Mouse (Mus musculus) gonadal fat pad, adult 2 months (tissue): ENCODE data around the gene Atp5k. TPM values are rescaled to one million over a fixed set of nuclear protein-coding genes. Genes with fewer than 3 reads are reported as not detected.

Experiments
- DNase-seq: peaks from one replicate; pipeline ENCODE4 v3.0.0-alpha.2; 2012; ENCODE audit warnings: low read depth
- polyA plus RNA-seq: library from polyadenylated mRNA; depleted of rRNA; stranded (reverse); fragments of >200 nt; gene quantifications from 2 replicates; pipeline ENCODE4 v1.2.3, GENCODE M21; 2012; rRNA removed

Atp5k gene
- 45.6 and 59.4 TPM in 2 replicates for polyA plus RNA-seq

- DNase-seq, result peak; percentile 55
Observed at GRCm38 (mm10) chr5:108433804-108434587, at the start of gene Atp5k. Gene Atp5k (minus strand): TSS chr5:108434448.

DNA sequence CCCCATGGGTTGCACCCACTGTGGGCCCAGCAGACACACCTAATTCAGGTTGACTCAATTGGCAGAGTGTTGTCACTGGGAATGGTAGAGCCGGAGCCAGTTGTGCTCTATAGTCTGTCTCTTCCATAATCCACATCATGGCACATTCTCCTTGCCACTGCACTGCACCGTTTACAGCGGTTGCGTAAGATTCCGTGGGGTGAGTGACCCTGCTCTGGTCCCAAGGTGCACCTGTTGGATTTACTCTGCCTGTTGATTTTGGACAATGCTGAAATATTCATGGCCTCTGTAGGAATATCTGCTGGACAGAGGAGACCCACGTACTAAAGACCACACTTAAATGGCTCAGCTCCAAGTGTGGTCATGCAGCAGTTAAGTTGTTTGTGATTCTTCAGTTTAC is 48.8 kb upstream of the Atp5k start:
- no peak for DNase-seq

DNA sequence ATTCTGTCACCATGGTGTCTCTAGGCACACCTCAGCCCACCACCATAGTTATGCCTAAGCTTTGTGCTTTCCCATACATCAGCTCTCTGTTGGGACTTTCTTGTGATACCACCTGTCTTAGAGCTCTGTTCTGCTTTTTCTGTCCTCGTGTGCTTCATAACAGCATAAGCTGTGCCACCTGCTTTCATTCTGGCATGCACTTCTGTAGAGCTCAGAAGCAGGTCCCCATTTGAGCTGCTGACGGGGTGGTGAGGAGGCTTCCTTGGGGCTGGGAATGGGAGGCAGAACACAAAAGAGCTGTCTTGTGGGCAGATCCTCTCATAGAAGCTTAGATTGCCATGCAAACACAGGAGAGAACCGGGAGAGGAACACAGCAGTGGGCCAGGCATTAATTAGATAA is 41.7 kb upstream of the Atp5k start:
- DNase-seq, result no peak

GRCm38 (mm10) chr5:108473737-108474136 is 39.5 kb upstream of the Atp5k start:
- no peak for DNase-seq

GRCm38 (mm10) chr5:108469617-108470016 is 35.4 kb upstream of the Atp5k start:
- no peak for DNase-seq

- no peak for DNase-seq
Observed at GRCm38 (mm10) chr5:108466647-108467046, 32.4 kb upstream of the Atp5k start.

- no peak for DNase-seq
Observed at GRCm38 (mm10) chr5:108465131-108465891, 31.1 kb upstream of the Atp5k start.

DNA sequence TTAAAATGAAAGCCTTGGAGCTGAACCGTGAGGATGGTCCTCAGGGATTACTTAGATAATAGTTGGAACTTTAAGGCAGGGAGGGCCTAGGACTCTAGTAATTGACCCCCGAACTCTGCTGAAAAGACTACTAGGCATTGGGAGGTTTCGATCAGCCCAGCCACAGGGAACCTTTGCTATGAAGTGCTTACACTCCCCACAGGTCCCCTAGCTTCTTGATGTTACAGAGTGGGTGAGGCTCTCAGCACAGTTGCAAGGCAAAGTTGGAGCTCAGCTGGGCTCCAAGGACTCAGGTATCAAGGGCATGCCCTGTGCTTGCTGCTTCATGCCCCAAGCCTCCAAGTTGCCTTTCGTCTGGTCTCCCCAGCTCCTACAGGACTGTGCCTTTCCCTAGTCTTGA is 28.2 kb upstream of the Atp5k start:
- no peak for DNase-seq

GRCm38 (mm10) chr5:108461082-108462065 is 27.1 kb upstream of the Atp5k start, which contains the start of gene Pcgf3:
Gene Pcgf3 (plus strand): TSS chr5:108461232.
- no peak for DNase-seq

DNA sequence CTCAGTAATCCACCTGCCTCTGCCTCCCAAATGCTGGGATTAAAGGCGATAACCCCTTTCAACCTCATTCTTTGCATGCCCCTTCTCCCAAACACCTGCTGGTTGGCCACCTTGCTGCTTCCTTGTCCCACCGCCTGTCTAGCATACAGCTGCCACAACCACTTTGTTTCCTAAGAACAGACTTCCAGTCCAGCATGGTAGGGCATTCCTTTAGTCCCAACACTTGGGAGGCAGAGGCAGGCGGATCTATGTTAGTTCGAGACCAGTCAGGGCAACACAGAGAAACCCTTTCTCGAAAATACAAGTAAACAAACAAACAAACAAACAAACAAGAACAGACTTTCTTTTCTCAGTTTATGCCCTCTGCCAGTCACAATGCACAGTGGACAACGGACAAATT is 26.2 kb upstream of the Atp5k start:
- no peak for DNase-seq

DNA sequence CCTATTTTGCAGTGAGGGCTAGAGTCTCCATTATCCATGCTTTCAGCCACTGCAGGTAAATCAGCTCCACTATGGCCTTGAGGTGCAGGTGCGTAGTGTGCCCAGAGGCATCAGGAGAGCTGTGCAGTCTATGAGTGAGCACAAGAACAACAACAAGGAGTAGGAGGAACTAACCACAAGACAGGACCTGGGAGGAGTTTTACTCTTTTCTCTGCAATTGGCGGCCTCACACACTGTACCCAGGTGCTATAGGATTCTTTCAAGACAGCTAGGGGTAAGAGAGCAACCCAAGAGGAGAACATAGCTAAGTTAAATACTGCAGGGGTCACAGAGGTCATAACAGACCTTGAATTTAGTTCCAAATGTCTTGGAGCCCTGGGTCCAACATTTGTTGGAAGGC is 24.5 kb upstream of the Atp5k start:
- no peak for DNase-seq

GRCm38 (mm10) chr5:108454094-108454493 is 19.8 kb upstream of the Atp5k start:
- no peak for DNase-seq

- DNase-seq, result no peak
Observed at GRCm38 (mm10) chr5:108452422-108452821, 18.2 kb upstream of the Atp5k start.

- DNase-seq, result no peak
Observed at GRCm38 (mm10) chr5:108451611-108452010, 17.4 kb upstream of the Atp5k start.

DNA sequence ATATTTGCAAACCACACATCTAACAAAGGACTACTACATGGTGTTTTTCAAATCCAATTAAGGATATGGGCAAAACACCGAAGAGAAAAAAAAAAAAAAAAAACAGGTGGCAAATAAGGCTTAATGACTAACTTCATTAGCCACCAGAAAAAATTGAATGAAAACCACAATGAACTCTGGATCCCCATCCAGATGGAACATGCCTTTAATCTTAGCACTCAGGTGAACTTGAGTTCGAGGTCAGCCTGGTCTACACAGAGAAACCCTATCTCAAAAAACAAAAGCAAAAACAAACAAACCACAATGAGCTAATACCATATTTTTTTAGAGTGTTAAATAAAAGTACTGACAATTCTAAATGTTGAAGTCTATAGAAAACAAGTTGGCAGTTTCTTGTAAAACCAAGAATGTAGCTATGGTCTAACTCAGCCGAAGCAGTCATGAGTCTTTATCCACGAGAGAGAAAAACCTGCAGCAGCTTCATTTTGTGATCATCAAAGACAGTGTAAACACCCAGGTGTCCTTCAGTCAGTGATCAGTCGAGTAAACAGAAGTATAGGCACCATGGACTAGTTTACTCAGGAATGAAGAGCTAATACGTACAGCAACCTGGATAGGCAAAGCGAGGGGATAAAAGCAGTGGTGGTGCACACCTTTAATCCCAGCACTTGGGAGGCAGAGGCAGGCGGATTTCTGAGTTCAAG is 16.7 kb upstream of the Atp5k start:
- no peak for DNase-seq

DNA sequence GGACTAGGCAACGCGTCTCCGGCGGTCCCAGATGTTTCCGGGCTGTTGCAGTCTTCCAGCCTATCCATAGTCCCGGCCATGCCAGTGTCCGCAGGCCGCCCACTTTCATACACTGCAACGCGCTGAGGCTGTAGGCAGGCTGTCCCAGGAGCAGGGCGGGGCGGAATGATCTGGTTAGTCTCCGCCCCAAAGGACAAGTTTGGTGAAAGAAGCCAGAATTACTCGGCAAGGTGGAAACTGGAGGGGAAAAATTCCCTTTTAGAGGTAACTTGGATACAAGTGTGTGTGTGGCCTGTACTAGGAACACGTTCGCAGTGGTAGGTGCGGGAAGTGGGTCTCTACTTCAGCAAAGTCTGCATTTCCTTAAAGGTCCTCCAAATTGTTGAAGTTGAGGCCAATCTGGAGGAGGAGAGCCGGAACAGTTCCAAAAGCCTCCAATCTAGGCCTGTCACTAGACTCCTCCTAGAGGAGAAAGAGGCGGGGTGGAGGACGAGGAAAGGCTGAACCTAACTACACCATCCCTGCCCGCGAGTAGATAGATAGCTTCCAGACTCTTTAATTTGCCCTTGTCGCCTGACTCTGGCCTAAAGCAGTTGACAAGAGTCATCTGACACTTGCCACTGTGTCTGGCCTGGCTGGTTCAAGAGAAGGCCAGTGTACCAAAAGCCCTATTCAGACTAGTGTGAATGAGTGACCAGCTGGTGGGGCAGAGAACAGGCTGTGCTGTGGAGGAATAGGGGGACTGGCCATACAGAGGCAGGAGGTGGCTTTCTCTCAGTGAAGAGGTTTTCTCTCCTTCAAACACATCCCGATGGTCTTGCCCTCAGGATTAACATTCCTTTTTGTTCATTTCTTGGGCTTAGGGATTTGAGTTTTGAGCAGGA is 14.8 kb upstream of the Atp5k start, which contains the start of gene Mfsd7a:
Mfsd7a (minus strand) TSS at position 107 of the 884 bp plus-strand sequence.
- DNase-seq, result no peak

DNA sequence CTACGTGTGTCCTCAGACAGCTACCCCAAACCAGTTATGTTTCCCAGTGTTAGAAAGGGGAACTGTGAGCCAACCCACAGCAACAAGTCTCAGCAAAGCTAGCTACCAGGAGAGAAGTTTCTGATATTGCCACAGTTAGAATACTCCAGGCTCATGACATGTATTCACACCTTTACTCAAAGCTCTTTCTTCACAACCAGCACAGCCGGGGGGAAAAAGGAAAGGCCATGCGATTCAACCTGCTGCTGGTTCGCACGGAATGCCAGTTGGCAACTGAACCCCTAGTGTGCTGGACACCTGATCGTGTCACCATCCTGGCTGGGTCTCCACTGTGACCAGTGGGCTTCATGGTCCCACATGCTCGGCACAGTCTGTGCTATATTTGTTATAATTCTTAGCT is 13.6 kb upstream of the Atp5k start:
- peak; percentile 70 for DNase-seq

- no peak for DNase-seq
Observed at GRCm38 (mm10) chr5:108446973-108447372, 12.7 kb upstream of the Atp5k start.

- no peak for DNase-seq
Observed at GRCm38 (mm10) chr5:108436101-108436500, 1.9 kb upstream of the Atp5k start.

DNA sequence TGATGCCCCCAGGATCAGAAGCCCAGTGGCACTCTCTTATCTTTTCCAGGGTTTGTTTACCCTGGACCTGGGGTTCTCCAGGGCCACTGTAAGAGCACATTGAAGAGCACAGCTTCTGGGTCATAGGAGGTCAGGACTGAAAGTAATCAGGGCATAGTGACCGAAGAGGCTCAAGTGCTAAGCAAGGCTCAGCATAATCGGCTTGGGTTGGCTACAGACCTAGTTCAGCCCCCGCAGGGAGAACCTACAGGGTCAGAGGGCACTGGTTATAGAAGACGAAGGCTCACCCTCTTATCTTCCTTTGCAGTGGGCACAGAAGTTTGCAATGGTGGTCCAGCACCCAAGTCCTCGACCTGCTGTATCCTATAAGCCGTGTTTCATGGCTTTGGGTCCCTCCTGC is 3.1 kb downstream of the Atp5k start:
- no peak for DNase-seq
